Mouse (Mus musculus) forebrain, embryonic 15.5 days (tissue): ENCODE data around the gene Nfic. TPM values are rescaled to one million over a fixed set of nuclear protein-coding genes. Genes with fewer than 3 reads are reported as not detected.

Experiments used
- ATAC-seq: fragments of 200-750 bp; cut with Nextera tagmentation; replicated peaks from 2 replicates; pipeline ENCODE4 v1.8.0; 2017; ENCODE audit warnings: mild to moderate bottlenecking, moderate TSS enrichment, moderate library complexity
- H3K27ac ChIP-seq: fragments of 300-500 bp; sonication (generic); replicated peaks from 2 replicates; pipeline ENCODE4 v1.5.1; 2015; ENCODE audit warnings: mild to moderate bottlenecking, inconsistent platforms
- H3K27me3 ChIP-seq: fragments of 300-500 bp; sonication (generic); 2 replicates; pipeline ENCODE4 v1.6.1; 2015; ENCODE audit warnings: inconsistent platforms
- H3K36me3 ChIP-seq: fragments of 300-500 bp; sonication (generic); 2 replicates; pipeline ENCODE4 v1.6.1; 2015; ENCODE audit warnings: mild to moderate bottlenecking, inconsistent platforms
- H3K4me1 ChIP-seq: fragments of 300-500 bp; sonication (generic); 2 replicates; pipeline ENCODE4 v1.6.1; 2015; ENCODE audit warnings: inconsistent platforms
- H3K4me2 ChIP-seq: fragments of 300-500 bp; sonication (generic); replicated peaks from 2 replicates; pipeline ENCODE4 v1.6.1; 2015; ENCODE audit warnings: mild to moderate bottlenecking, inconsistent platforms
- H3K4me3 ChIP-seq: fragments of 300-500 bp; sonication (generic); 2 replicates; pipeline ENCODE4 v1.5.1; 2015; ENCODE audit warnings: mild to moderate bottlenecking, inconsistent platforms
- H3K9ac ChIP-seq: fragments of 300-500 bp; sonication (generic); replicated peaks from 2 replicates; pipeline ENCODE4 v1.6.1; 2015; ENCODE audit warnings: mild to moderate bottlenecking, inconsistent platforms
- H3K9me3 ChIP-seq: fragments of 300-500 bp; sonication (generic); 2 replicates; pipeline ENCODE4 v1.6.1; 2016; ENCODE audit warnings: inconsistent platforms
- WGBS: fragments of 180-500 bp; shearing (Covaris S2); methylation state at CpG from one replicate; pipeline ENCODE4 v1.1.7; 2015; ENCODE audit warnings: mixed read lengths; 5-methylcytosine and 5-hydroxymethylcytosine counted together
- polyA plus RNA-seq: library from polyadenylated mRNA; unstranded; fragments of >200 nt; fragmentation: Nextera tagmentation; extraction: Ambion mirVana; gene quantifications from 2 replicates; pipeline ENCODE4 v1.2.1, GENCODE M21; 2015

Nfic gene
- polyA plus RNA-seq, 1 experiment from 2014 or later = 24.2 TPM

GRCm38 (mm10) chr10:81419111-81419928, 36.1 kb downstream of the Nfic start:
- peak overlapping the region; percentile 35 for H3K27ac ChIP-seq
- no peaks in the 10 kb centered on the region for H3K27me3 ChIP-seq
- no peak overlapping the region for H3K4me3 ChIP-seq
- H3K9me3 ChIP-seq = no peaks in the 10 kb centered on the region
- no peak overlapping the region for H3K9ac ChIP-seq
- ATAC-seq = no peak
- no peak overlapping the region for H3K4me2 ChIP-seq
- WGBS = 95% methylated on average over 10 of the region's 10 CpGs
- H3K36me3 ChIP-seq = no peaks in the 10 kb centered on the region; the same call in 1 of the 2 replicates
- H3K4me1 ChIP-seq = peaks cover 46% of the 10 kb centered on the region

DNA sequence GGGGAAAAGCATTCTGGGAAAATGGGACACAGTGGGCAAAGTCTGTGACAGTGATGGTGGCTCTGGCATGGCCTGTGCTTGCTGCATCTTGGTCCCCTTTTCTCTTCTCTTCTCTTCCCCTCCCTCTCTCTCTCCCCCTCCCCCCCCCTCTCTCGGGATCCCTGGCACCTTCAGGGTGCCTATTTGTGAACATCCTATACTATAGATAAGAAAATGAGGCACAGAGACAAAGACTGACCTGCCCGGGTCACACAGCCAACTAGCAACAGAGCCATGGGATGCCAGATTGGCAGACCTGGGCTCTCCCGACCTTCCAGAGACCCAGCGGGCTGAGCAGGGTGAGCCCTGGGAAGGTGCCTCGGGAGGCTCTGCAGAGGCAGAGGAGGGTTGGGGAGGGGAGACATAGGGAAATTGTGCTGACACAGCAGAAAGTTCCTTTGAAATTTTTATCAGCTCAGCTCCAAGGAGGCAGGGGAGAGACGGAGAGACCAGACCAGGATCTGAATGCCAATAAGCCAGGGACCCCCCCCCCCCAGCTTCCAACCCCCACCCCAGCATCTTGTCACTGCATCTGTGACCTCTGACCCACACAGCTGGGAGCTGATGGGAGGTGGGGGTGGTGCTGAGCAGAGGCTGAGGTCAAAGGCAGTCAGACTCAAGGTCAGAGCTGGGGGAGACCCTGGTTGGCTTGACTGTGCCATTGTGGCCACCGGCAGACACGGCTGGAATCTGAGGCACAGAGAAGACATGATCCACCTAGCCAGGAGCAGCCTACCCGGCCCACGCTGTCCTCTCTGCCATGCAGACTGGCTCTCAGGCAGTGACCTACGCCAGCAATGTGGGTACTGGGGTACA, 37.0 kb downstream of the Nfic start:
- Histone ChIP-seq H3K4me2 (no peak overlapping the region), H3K27me3 (no peaks in the 10 kb centered on the region), H3K9me3 (no peaks in the 10 kb centered on the region), H3K27ac (peak overlapping the region; percentile 89), H3K9ac (no peak overlapping the region), H3K4me3 (no peak overlapping the region), H3K36me3 (no peaks in the 10 kb centered on the region; the same call in 1 of the 2 replicates), H3K4me1 (peaks cover 47% of the 10 kb centered on the region)
- no peak for ATAC-seq
- 45% methylated on average over 11 of the region's 11 CpGs for WGBS

DNA sequence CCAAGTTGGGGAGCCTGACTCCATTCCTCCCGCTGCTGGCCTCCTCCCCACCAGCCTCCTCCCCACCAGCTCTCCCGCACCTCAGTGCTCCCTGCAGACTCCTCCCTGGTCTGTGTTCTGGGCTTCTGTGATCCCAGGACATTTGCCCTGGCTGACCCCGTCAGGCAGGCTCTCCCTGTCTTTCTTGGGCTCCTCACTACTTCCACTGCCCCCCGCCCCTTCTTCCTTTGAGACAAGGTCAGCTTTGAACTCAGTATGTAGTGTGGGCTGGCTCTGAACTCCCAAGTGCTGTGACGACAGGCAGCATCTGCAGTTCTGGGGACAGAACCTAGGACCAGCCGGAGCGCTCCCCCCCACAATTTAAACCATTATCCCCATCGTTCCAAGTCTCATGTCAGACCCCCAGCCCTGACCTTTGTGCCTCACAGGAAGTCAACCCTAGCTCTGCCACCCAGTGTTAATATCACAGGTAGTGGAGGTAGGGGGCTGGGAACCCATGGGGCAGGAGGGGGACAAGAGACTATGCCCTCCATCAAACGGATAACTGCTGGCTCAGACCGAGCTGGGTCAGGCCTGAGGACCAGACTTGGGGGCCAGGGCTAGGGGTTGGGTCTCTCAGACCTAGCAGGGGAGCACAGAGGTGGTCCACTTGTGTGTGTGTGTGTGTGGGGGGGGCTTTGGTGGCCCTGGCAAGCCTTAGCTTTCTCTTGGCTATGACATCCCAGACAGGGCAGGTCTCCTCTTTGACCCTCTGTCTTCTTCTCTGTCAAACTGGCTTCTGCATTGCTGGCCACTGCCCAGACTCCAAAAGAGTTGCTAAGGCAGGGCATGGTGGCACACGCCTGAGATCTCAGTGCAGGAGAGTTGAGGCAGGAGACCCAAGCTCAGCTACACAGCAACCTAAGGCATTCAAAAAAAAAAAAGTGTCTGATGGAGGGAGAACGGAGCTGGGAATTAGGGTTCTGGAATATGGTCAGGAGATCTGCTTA, 37.9 kb downstream of the Nfic start:
- H3K9me3 ChIP-seq = no peaks in the 10 kb centered on the region
- WGBS = 42% methylated on average over 12 of the region's 12 CpGs
- H3K4me3 ChIP-seq = peak overlapping the region; percentile 31
- peak overlapping the region; percentile 45 for H3K4me2 ChIP-seq
- no peaks in the 10 kb centered on the region for H3K27me3 ChIP-seq
- ATAC-seq = no peak; the same call in 1 of the 2 replicates
- peak overlapping the region; percentile 89 for H3K27ac ChIP-seq
- peak overlapping the region; percentile 21; the same call in 1 of the 2 replicates for H3K9ac ChIP-seq
- H3K4me1 ChIP-seq = peaks cover 52% of the 10 kb centered on the region
- H3K36me3 ChIP-seq = no peaks in the 10 kb centered on the region; the same call in 1 of the 2 replicates

DNA sequence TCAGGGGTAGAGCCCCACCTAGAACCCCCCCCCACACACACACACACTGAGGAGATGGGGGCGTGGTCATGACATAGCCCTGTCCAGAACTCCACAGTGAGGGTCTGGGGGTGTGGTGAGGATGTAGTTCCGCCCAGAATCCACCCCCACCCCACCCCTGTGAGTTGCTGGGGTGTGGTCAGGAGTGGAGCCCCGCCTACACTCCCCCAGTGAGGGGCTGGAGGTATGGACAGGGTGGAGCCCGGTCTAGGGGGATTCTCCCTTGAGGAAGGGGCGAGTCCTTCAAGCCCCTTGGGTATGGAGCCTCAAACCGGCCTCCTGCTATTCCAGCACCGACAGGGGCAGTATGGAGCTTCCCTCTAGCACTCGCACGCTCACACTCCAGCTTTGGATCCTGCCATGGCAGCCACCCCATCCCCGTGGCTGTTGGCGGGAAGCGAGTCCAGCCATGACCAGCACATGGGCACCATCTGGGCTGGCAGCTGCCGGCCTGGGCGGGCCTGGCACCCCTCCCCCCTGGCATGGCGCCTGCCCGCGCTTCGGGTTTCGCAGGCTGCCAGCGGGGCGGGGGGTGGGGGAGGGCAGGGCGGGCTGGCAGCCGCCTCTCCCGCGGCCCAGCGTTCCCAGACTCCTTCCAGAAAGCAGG, 38.7 kb downstream of the Nfic start:
- H3K27me3 ChIP-seq = no peaks in the 10 kb centered on the region
- H3K36me3 ChIP-seq = no peaks in the 10 kb centered on the region; the same call in 1 of the 2 replicates
- H3K4me3 ChIP-seq = peak overlapping the region; percentile 31
- peak; percentile 85 for ATAC-seq
- 2% methylated on average over 18 of the region's 26 CpGs for WGBS
- H3K4me1 ChIP-seq = peaks cover 60% of the 10 kb centered on the region
- H3K27ac ChIP-seq = peak overlapping the region; percentile 89
- no peaks in the 10 kb centered on the region for H3K9me3 ChIP-seq
- peak overlapping the region; percentile 21 for H3K9ac ChIP-seq
- H3K4me2 ChIP-seq = peak overlapping the region; percentile 45

GRCm38 (mm10) chr10:81415549-81416310, 39.7 kb downstream of the Nfic start:
- no peak overlapping the region for H3K4me3 ChIP-seq
- no peaks in the 10 kb centered on the region for H3K27me3 ChIP-seq
- no peaks in the 10 kb centered on the region for H3K9me3 ChIP-seq
- 65% methylated on average over 17 of the region's 17 CpGs for WGBS
- no peaks in the 10 kb centered on the region; the same call in 1 of the 2 replicates for H3K36me3 ChIP-seq
- H3K9ac ChIP-seq = no peak overlapping the region
- H3K4me2 ChIP-seq = no peak overlapping the region
- ATAC-seq = no peak
- H3K27ac ChIP-seq = peak overlapping the region; percentile 89
- peaks cover 70% of the 10 kb centered on the region for H3K4me1 ChIP-seq

DNA sequence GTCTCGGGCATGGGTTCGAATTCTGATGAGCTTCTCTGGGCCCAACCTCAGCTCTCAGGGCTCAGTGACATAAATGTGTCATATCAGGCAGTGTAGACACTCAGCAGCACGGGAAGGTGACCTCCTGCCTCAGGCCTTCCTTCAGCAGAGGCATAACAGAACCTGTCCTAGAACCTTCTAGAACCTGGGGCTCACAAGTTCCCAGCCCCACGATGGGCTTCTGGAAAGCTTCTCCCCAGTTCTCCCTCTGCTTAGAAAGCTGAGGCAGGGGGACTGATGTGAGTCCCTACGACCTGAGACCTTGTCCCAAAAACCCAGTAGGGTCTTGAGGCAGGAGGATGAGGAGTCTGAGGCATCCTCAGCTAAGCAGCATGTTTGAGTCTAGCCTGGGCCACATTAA, 40.3 kb downstream of the Nfic start:
- Histone ChIP-seq H3K4me3 (no peak overlapping the region), H3K27ac (no peak overlapping the region)
- 70% methylated on average over 5 of the region's 5 CpGs for WGBS

GRCm38 (mm10) chr10:81414682-81415081, 40.8 kb downstream of the Nfic start:
- Histone ChIP-seq H3K9ac (no peak overlapping the region), H3K36me3 (no peaks in the 10 kb centered on the region; the same call in 1 of the 2 replicates), H3K27me3 (no peaks in the 10 kb centered on the region), H3K4me2 (no peak overlapping the region), H3K9me3 (no peaks in the 10 kb centered on the region), H3K4me1 (peaks cover 73% of the 10 kb centered on the region), H3K27ac (no peak overlapping the region), H3K4me3 (no peak overlapping the region)
- ATAC-seq = no peak

More for the DNA sequence above, 40.3 kb downstream of the Nfic start:
- no peak overlapping the region for H3K4me2 ChIP-seq
- H3K4me1 ChIP-seq = peaks cover 73% of the 10 kb centered on the region
- H3K36me3 ChIP-seq = no peaks in the 10 kb centered on the region; the same call in 1 of the 2 replicates
- no peak overlapping the region for H3K9ac ChIP-seq
- H3K27me3 ChIP-seq = no peaks in the 10 kb centered on the region
- ATAC-seq = no peak
- H3K9me3 ChIP-seq = no peaks in the 10 kb centered on the region

- no peak overlapping the region for H3K9ac ChIP-seq
- H3K36me3 ChIP-seq = no peaks in the 10 kb centered on the region
- no peak for ATAC-seq
- H3K27ac ChIP-seq = no peak overlapping the region
- H3K9me3 ChIP-seq = no peaks in the 10 kb centered on the region
- H3K27me3 ChIP-seq = no peaks in the 10 kb centered on the region
- 27% methylated on average over 26 of the region's 26 CpGs for WGBS
- no peak overlapping the region for H3K4me3 ChIP-seq
- H3K4me2 ChIP-seq = no peak overlapping the region; the same call in 1 of the 2 replicates
- H3K4me1 ChIP-seq = peaks cover 70% of the 10 kb centered on the region
Measured at GRCm38 (mm10) chr10:81413310-81414261, 41.8 kb downstream of the Nfic start.

GRCm38 (mm10) chr10:81412586-81413309, 42.7 kb downstream of the Nfic start:
- H3K36me3 ChIP-seq = 0 out of 2 replicates have a peak, but pooled peaks cover 6% of the 10 kb centered on the region
- H3K9me3 ChIP-seq = no peaks in the 10 kb centered on the region
- H3K4me3 ChIP-seq = no peak overlapping the region
- H3K27ac ChIP-seq = peak overlapping the region; percentile 82
- ATAC-seq = no peak
- H3K27me3 ChIP-seq = 0 out of 2 replicates have a peak, but pooled peaks cover 3% of the 10 kb centered on the region
- WGBS = 69% methylated on average over 16 of the region's 16 CpGs
- peaks cover 69% of the 10 kb centered on the region for H3K4me1 ChIP-seq
- no peak overlapping the region for H3K9ac ChIP-seq
- H3K4me2 ChIP-seq = no peak overlapping the region
